Mouse (Mus musculus) E14TG2a.4 (cell line): ENCODE measurements around the gene Med19.

Experiments
- CTCF ChIP-seq: conservative IDR thresholded peaks from 2 replicates; pipeline ENCODE4 v1.5.1; 2014; ENCODE audit warnings: low read length
- NANOG ChIP-seq: IDR thresholded peaks from 2 replicates; pipeline ENCODE4 v1.6.1; 2014; ENCODE audit warnings: borderline replicate concordance, low read length, mixed read lengths
- POU5F1 ChIP-seq: IDR thresholded peaks from 2 replicates; pipeline ENCODE4 v1.6.1; 2014; ENCODE audit warnings: low read length, borderline replicate concordance

DNA sequence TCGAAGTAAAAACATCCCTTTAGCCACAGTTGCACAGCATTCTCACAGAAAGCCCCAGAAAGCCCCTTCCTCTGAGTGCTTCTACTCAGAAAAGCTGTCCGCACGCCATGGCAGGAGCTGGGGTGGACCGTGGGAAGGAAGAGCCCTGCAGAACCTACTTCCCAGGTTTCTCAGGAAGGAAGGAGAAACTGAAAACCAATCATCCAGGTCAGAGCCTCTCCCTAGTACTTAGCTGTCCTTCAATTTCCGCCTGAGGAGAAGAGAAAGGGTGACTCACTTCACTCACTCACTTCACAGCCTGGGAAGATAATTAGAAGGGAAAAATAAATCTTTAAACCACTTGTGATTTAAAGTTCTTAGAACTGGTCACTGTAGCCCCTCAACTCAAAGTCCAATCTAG lies 26.1 kb downstream of the Med19 start:
- TF ChIP-seq CTCF = no peak
- no peak for TF ChIP-seq POU5F1
- TF ChIP-seq NANOG = no peak
